In genomic region chr11:87879826-87880225, GRCm38 (mm10) we compare ENCODE assay signal across 23 mouse cellular contexts. TPM values are rescaled to one million over a fixed set of nuclear protein-coding genes. Genes with fewer than 3 reads are reported as not detected.
"Had no signal": no experiment of that assay in that cellular context is flagged by ENCODE, and none has a peak within 500 bp of the region (broad histone marks: within the 10 kb centered on the region; RNA-seq: fewer than 3 reads in every experiment).

No protein-coding gene starts in this region.

- H3K27ac ChIP-seq: midbrain, embryonic 13.5 days; midbrain, embryonic 15.5 days; neural tube, embryonic 13.5 days; stomach, embryonic 15.5 days; stomach, postnatal 0 days had no signal

- H3K9me3 ChIP-seq: midbrain, embryonic 13.5 days; midbrain, embryonic 15.5 days; neural tube, embryonic 13.5 days; stomach, embryonic 15.5 days had no signal

- H3K9ac ChIP-seq: lung, embryonic 14.5 days; midbrain, embryonic 13.5 days; midbrain, embryonic 15.5 days; neural tube, embryonic 13.5 days; stomach, embryonic 15.5 days had no signal

- H3K4me3 ChIP-seq: midbrain, embryonic 13.5 days; midbrain, embryonic 15.5 days; neural tube, embryonic 13.5 days; stomach, embryonic 15.5 days had no signal

- ATAC-seq: midbrain, embryonic 13.5 days; midbrain, embryonic 15.5 days had no signal

- DNase-seq: lung, adult 18-20 months; lung, embryonic 14.5 days; lung, postnatal 10 days; lung, postnatal 4 days; right cerebral cortex, postnatal 14 days; thymus, adult 2 months; thymus, postnatal 25 days; thymus, postnatal 4 days had no signal

- H3K36me3 ChIP-seq: midbrain, embryonic 13.5 days; midbrain, embryonic 15.5 days; neural tube, embryonic 13.5 days; stomach, embryonic 15.5 days had no signal

- H3K4me2 ChIP-seq: lung, embryonic 14.5 days; midbrain, embryonic 11.5 days; midbrain, embryonic 13.5 days; midbrain, embryonic 15.5 days; neural tube, embryonic 13.5 days; stomach, embryonic 15.5 days had no signal

- H3K27me3 ChIP-seq: midbrain, embryonic 15.5 days; neural tube, embryonic 13.5 days; stomach, embryonic 15.5 days had no signal

- H3K4me1 ChIP-seq: midbrain, embryonic 13.5 days; midbrain, embryonic 15.5 days; stomach, embryonic 15.5 days had no signal

RNA-seq across cellular contexts. Expression of gene Epx, which starts 4.5 kb away (rescaled TPM):
- total RNA-seq: monocyte, adult 5-6 weeks; neutrophil, adult 5-6 weeks had no signal
- polyA plus RNA-seq: lung, embryonic 14.5 days; lung, embryonic 16.5 days; midbrain, embryonic 11.5 days; testis, adult 2 months; urinary bladder, adult 2 months had no signal

RNA-seq across cellular contexts. Expression of gene Olfr462, which starts 12.2 kb away (rescaled TPM):
- total RNA-seq: megakaryocyte, adult 5-6 weeks; midbrain, postnatal 0 days; monocyte, adult 5-6 weeks; neutrophil, adult 5-6 weeks had no signal
- polyA plus RNA-seq: lung, embryonic 14.5 days; lung, embryonic 16.5 days; midbrain, embryonic 11.5 days; midbrain, embryonic 13.5 days; midbrain, embryonic 15.5 days; midbrain, postnatal 0 days; neural tube, embryonic 11.5 days; neural tube, embryonic 13.5 days; spleen, adult 2 months; stomach, embryonic 15.5 days; stomach, postnatal 0 days; testis, adult 2 months; thymus, adult 2 months; urinary bladder, adult 2 months had no signal

RNA-seq across cellular contexts. Expression of gene Olfr463, which starts 17.4 kb away (rescaled TPM):
- total RNA-seq: megakaryocyte, adult 5-6 weeks; midbrain, postnatal 0 days; monocyte, adult 5-6 weeks; neutrophil, adult 5-6 weeks had no signal
- polyA plus RNA-seq: lung, embryonic 14.5 days; lung, embryonic 16.5 days; midbrain, embryonic 11.5 days; midbrain, embryonic 13.5 days; midbrain, embryonic 15.5 days; midbrain, postnatal 0 days; neural tube, embryonic 11.5 days; neural tube, embryonic 13.5 days; spleen, adult 2 months; stomach, embryonic 15.5 days; stomach, postnatal 0 days; testis, adult 2 months; thymus, adult 2 months; urinary bladder, adult 2 months had no signal

RNA-seq across cellular contexts. Expression of gene Olfr464, which starts 40.9 kb away (rescaled TPM):
- total RNA-seq: megakaryocyte, adult 5-6 weeks; monocyte, adult 5-6 weeks; neutrophil, adult 5-6 weeks had no signal
- polyA plus RNA-seq: lung, embryonic 14.5 days; lung, embryonic 16.5 days; midbrain, embryonic 11.5 days; midbrain, embryonic 13.5 days; midbrain, postnatal 0 days; neural tube, embryonic 11.5 days; spleen, adult 2 months; stomach, embryonic 15.5 days; stomach, postnatal 0 days; testis, adult 2 months; urinary bladder, adult 2 months had no signal
